Mouse (Mus musculus) heart, embryonic 14.5 days (tissue): ENCODE data around the gene Gcnt3. TPM values are rescaled to one million over a fixed set of nuclear protein-coding genes. Genes with fewer than 3 reads are reported as not detected.

Experiments
- ATAC-seq: fragments of 200-750 bp; cut with Nextera tagmentation; 2 replicates; pipeline ENCODE4 v1.8.0; 2017; ENCODE audit warnings: low read depth, moderate TSS enrichment; ENCODE audit not compliant: insufficient number of reproducible peaks, insufficient read depth, low FRiP score
- H3K27ac ChIP-seq, 2 experiments: fragments of 200-500 bp in 1 of 2; fragments of 300-500 bp in 1 of 2; sonication (generic) in 1 of 2; replicated peaks in 1 of 2; 2 replicates each; pipeline ENCODE4 v1.5.1; 2012 to 2014; ENCODE audit warnings: low read depth in 2 of 2, low read length in 2 of 2, control low read depth in 1 of 2, mild to moderate bottlenecking in 1 of 2, mixed read lengths in 1 of 2; ENCODE audit not compliant: control insufficient read depth in 1 of 2, insufficient read depth in 1 of 2
- H3K27me3 ChIP-seq: fragments of 300-500 bp; sonication (generic); 2 replicates; pipeline ENCODE4 v1.6.1; 2014; ENCODE audit warnings: mild to moderate bottlenecking, low read length, control low read depth; ENCODE audit not compliant: control insufficient read depth, insufficient read depth
- H3K36me3 ChIP-seq: fragments of 300-500 bp; sonication (generic); 2 replicates; pipeline ENCODE4 v1.6.1; 2014; ENCODE audit warnings: mild to moderate bottlenecking, control low read depth, low read length, mixed read lengths; ENCODE audit not compliant: control insufficient read depth, insufficient read depth
- H3K4me1 ChIP-seq, 2 experiments: fragments of 200-500 bp in 1 of 2; fragments of 300-500 bp in 1 of 2; sonication (generic) in 1 of 2; 2 replicates each; pipeline ENCODE4 v1.6.1; 2012 to 2014; ENCODE audit warnings: low read length in 2 of 2, control low read depth in 1 of 2, mixed read lengths in 1 of 2; ENCODE audit not compliant: control insufficient read depth in 2 of 2, insufficient read depth in 2 of 2
- H3K4me2 ChIP-seq: fragments of 300-500 bp; sonication (generic); 2 replicates; pipeline ENCODE4 v1.6.1; 2014; ENCODE audit warnings: mild to moderate bottlenecking, low read length
- H3K4me3 ChIP-seq, 2 experiments: fragments of 200-500 bp in 1 of 2; fragments of 300-500 bp in 1 of 2; sonication (generic) in 1 of 2; 2 replicates each; pipeline ENCODE4 v1.5.1; 2012 to 2014; ENCODE audit warnings: low read length in 2 of 2, mild to moderate bottlenecking in 2 of 2, control low read depth in 1 of 2, low read depth in 1 of 2, moderate library complexity in 1 of 2; ENCODE audit not compliant: control insufficient read depth in 1 of 2, insufficient read depth in 1 of 2
- H3K9ac ChIP-seq: fragments of 300-500 bp; sonication (generic); 2 replicates; pipeline ENCODE4 v1.6.1; 2014; ENCODE audit warnings: mild to moderate bottlenecking, low read length
- H3K9me3 ChIP-seq: fragments of 300-500 bp; sonication (generic); 2 replicates; pipeline ENCODE4 v1.6.1; 2016; ENCODE audit warnings: low read length, control low read depth; ENCODE audit not compliant: control insufficient read depth
- WGBS: fragments of 180-500 bp; shearing (Covaris S2); extraction: QIAGEN DNeasy Blood & Tissue Kit; methylation state at CpG from one replicate; pipeline ENCODE4 v1.1.7; 2014; 5-methylcytosine and 5-hydroxymethylcytosine counted together
- polyA plus RNA-seq: library from polyadenylated mRNA; unstranded; fragments of >200 nt; fragmentation: Nextera tagmentation; extraction: Ambion mirVana; gene quantifications from 2 replicates; pipeline ENCODE4 v1.2.1, GENCODE M21; 2014

Gene Gcnt3
- not detected in 2 replicates for polyA plus RNA-seq

- no peak within 1 kb of the TSS for H3K27ac ChIP-seq
- H3K9me3 ChIP-seq: 0 out of 2 replicates have a peak, but pooled peaks cover 3% of the 10 kb centered on the region
- WGBS: 73% methylated on average over 7 of the region's 7 CpGs
- H3K4me1 ChIP-seq: no peaks in the 10 kb centered on the region
- no peaks in the 10 kb centered on the region for H3K36me3 ChIP-seq
- H3K27me3 ChIP-seq: no peaks in the 10 kb centered on the region
- no peak for ATAC-seq
- no peak within 1 kb of the TSS for H3K9ac ChIP-seq
- no peak within 1 kb of the TSS for H3K4me3 ChIP-seq
- no peak within 1 kb of the TSS for H3K4me2 ChIP-seq
These were observed at the start of gene Gcnt3 for GRCm38 (mm10) chr9:70037988-70038387. Gcnt3 (minus strand) TSS chr9:70038088.

GRCm38 (mm10) chr9:70087379-70087778 is 49.5 kb upstream of the Gcnt3 start:
- H3K36me3 ChIP-seq: peaks cover 6% of the 10 kb centered on the region; the same call in 1 of the 2 replicates
- WGBS: 77% methylated on average over 5 of the region's 5 CpGs
- H3K27me3 ChIP-seq: no peaks in the 10 kb centered on the region
- H3K4me1 ChIP-seq: peaks cover 3 to 5% of the 10 kb centered on the region in 2 experiments; a peak in 2 of 4 replicates
- ATAC-seq: no peak
- H3K27ac ChIP-seq: no peak overlapping the region
- no peak overlapping the region for H3K4me3 ChIP-seq
- no peak overlapping the region for H3K9ac ChIP-seq
- no peaks in the 10 kb centered on the region for H3K9me3 ChIP-seq
- no peak overlapping the region for H3K4me2 ChIP-seq

DNA sequence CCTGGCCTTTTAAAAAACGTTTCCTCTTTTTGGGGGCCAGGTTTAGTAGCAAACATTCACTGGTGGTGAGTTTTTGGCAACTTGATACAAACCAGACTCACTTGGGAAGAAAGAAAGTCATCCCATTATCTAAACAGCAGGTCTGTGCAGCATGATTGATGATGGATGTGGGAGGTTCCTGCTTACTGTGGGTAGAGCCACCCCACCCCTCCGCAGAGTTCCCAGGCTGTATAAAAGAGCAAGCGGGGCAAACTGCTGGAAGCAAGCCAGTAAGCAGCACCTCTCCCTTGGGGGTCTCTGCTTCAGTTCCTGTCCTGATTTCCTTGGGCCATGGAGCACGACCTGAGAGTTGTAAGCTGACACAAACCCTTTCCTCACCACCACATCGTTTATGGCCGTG is 48.2 kb upstream of the Gcnt3 start:
- Histone ChIP-seq H3K4me1 (peaks cover 3 to 5% of the 10 kb centered on the region in 2 experiments; a peak in 2 of 4 replicates), H3K4me2 (no peak overlapping the region), H3K9me3 (no peaks in the 10 kb centered on the region), H3K36me3 (peaks cover 6% of the 10 kb centered on the region; the same call in 1 of the 2 replicates), H3K9ac (no peak overlapping the region), H3K27me3 (no peaks in the 10 kb centered on the region), H3K4me3 (no peak overlapping the region), H3K27ac (no peak overlapping the region)
- 17% methylated on average over 6 of the region's 6 CpGs for WGBS
- ATAC-seq: no peak

DNA sequence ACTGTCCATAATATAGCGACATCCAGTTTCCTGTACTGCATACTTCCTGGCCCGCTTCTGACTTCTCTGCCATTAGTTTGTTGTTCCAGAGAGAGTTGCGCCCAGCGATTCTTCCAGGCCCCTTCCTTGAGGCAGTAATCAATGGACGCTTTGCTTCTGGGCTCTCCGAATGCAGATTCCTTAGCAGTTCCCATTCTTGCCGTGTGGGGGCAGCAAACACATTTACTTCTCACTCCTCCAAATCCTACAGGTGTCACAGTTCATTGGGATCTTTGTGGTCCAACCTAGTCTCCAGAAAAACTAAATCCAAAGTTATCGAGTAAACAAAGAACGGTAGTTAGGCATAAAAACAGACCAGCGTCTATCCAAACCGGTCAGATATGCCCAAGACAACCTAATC is 46.2 kb upstream of the Gcnt3 start:
- Histone ChIP-seq H3K27ac (no peak overlapping the region), H3K4me3 (no peak overlapping the region), H3K4me2 (no peak overlapping the region), H3K36me3 (no peaks in the 10 kb centered on the region), H3K9me3 (no peaks in the 10 kb centered on the region), H3K27me3 (no peaks in the 10 kb centered on the region), H3K4me1 (peaks cover 3 to 5% of the 10 kb centered on the region in 2 experiments; a peak in 2 of 4 replicates), H3K9ac (no peak overlapping the region)
- no peak for ATAC-seq
- WGBS: 53% methylated on average over 11 of the region's 11 CpGs

- 61% methylated on average over 25 of the region's 25 CpGs for WGBS
- ATAC-seq: no peak
These were observed 44.7 kb upstream of the Gcnt3 start for GRCm38 (mm10) chr9:70082357-70083204.

DNA sequence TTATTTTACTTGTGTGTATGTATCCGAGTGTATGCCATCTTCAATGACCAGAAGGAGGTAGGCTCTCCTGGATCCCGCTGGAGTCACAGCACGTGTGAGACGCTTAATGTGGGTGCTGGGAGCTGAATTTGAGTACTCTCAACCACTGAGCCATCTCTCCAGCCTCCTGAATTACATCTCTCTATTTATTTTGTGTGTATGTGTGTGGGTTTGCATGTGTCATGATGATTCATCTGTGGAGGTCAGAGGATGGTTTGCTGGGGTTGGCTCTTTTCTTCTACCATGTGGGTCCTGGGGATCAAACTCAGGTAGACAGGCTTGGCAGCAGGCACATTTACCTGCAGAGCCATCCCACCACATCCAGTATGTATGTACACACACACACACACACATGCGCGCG is 43.9 kb upstream of the Gcnt3 start:
- Histone ChIP-seq H3K36me3 (no peaks in the 10 kb centered on the region), H3K27me3 (no peaks in the 10 kb centered on the region), H3K9me3 (no peaks in the 10 kb centered on the region), H3K4me3 (no peak overlapping the region), H3K4me2 (no peak overlapping the region), H3K27ac (no peak overlapping the region), H3K4me1 (no peaks in the 10 kb centered on the region; a peak in 1 of 4 replicates), H3K9ac (no peak overlapping the region)
- no peak for ATAC-seq
- 87% methylated on average over 7 of the region's 7 CpGs for WGBS

More at GRCm38 (mm10) chr9:70082357-70083204, 44.7 kb upstream of the Gcnt3 start:
- Histone ChIP-seq H3K36me3 (no peaks in the 10 kb centered on the region), H3K4me2 (0 out of 2 replicates have a peak overlapping the region, but pooled peaks have one; percentile 6), H3K9ac (no peak overlapping the region), H3K27ac (no peak overlapping the region), H3K9me3 (no peaks in the 10 kb centered on the region), H3K27me3 (no peaks in the 10 kb centered on the region), H3K4me1 (no peaks in the 10 kb centered on the region; a peak in 1 of 4 replicates), H3K4me3 (no peak overlapping the region)

DNA sequence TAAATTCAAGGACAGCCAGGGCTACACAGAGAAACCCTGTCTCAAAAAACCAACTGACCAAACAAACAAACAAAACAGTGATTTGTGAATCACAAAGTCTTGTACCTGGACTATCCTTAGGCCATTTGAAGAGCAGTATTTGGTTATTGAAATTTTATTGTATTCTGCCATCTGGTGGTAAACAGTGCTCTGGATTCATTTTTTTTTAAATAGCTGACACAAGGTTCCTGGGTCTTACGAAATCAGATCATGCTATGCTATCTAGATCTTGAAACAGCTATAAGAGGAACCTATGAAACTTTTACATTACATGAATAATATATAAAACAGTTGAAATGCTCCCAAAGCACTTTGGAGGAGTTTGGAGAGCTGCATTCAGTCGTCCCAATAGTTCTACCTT is 43.1 kb upstream of the Gcnt3 start:
- no peak overlapping the region for H3K9ac ChIP-seq
- no peaks in the 10 kb centered on the region for H3K27me3 ChIP-seq
- no peak overlapping the region for H3K27ac ChIP-seq
- no peaks in the 10 kb centered on the region for H3K4me1 ChIP-seq
- H3K36me3 ChIP-seq: no peaks in the 10 kb centered on the region
- no peak overlapping the region for H3K4me2 ChIP-seq
- H3K9me3 ChIP-seq: no peaks in the 10 kb centered on the region
- no peak for ATAC-seq
- no peak overlapping the region for H3K4me3 ChIP-seq
- WGBS: 57% methylated on average over 2 of the region's 2 CpGs
